Mouse (Mus musculus) lung, embryonic 16.5 days (tissue): ENCODE results near the gene Dclre1b. TPM values are rescaled to one million over a fixed set of nuclear protein-coding genes. Genes with fewer than 3 reads are reported as not detected.
"Not testable (repeated sequence)": the region's sequence is repeated elsewhere in the genome, so short reads cannot be mapped to it uniquely, and the experiment has no call there.

Source experiments
- ATAC-seq: fragments of 200-750 bp; cut with Nextera tagmentation; 2 replicates; pipeline ENCODE4 v1.8.0; 2017; ENCODE audit warnings: low read depth, mild to moderate bottlenecking, moderate library complexity
- H3K27ac ChIP-seq: fragments of 300-500 bp; sonication (generic); 2 replicates; pipeline ENCODE4 v1.5.1; 2014; ENCODE audit warnings: mild to moderate bottlenecking, control low read depth, low read length
- H3K27me3 ChIP-seq: fragments of 300-500 bp; sonication (generic); 2 replicates; pipeline ENCODE4 v1.6.1; 2014; ENCODE audit warnings: low read depth, low read length, mixed read lengths; ENCODE audit not compliant: control insufficient read depth, insufficient read depth
- H3K36me3 ChIP-seq: fragments of 300-500 bp; sonication (generic); 2 replicates; pipeline ENCODE4 v1.6.1; 2014; ENCODE audit warnings: low read length; ENCODE audit not compliant: control insufficient read depth, insufficient read depth
- H3K4me1 ChIP-seq: fragments of 300-500 bp; sonication (generic); replicated peaks from 2 replicates; pipeline ENCODE4 v1.6.1; 2014; ENCODE audit warnings: low read length, mixed read lengths; ENCODE audit not compliant: control insufficient read depth, insufficient read depth
- H3K4me2 ChIP-seq: fragments of 300-500 bp; sonication (generic); 2 replicates; pipeline ENCODE4 v1.6.1; 2014; ENCODE audit warnings: low read depth, low read length, control low read depth
- H3K4me3 ChIP-seq: fragments of 300-500 bp; sonication (generic); 2 replicates; pipeline ENCODE4 v1.5.1; 2014; ENCODE audit warnings: mild to moderate bottlenecking, low read length, control low read depth
- H3K9ac ChIP-seq: fragments of 300-500 bp; sonication (generic); 2 replicates; pipeline ENCODE4 v1.6.1; 2014; ENCODE audit warnings: low read length, control low read depth
- H3K9me3 ChIP-seq: fragments of 300-500 bp; sonication (generic); 2 replicates; pipeline ENCODE4 v1.6.1; 2016; ENCODE audit warnings: low read length; ENCODE audit not compliant: control insufficient read depth
- WGBS: fragments of 180-500 bp; shearing (Covaris S2); extraction: QIAGEN DNeasy Blood & Tissue Kit; methylation state at CpG from one replicate; pipeline ENCODE4 v1.1.7; 2014; 5-methylcytosine and 5-hydroxymethylcytosine counted together
- polyA plus RNA-seq: library from polyadenylated mRNA; unstranded; fragments of >200 nt; fragmentation: Nextera tagmentation; extraction: Ambion mirVana; gene quantifications from 2 replicates; pipeline ENCODE4 v1.2.1, GENCODE M21; 2015

Dclre1b gene
- polyA plus RNA-seq, 1 experiment from 2014 or later: 23.4 TPM

GRCm38 (mm10) chr3:103792566-103792965 lies 16.7 kb downstream of the Dclre1b start:
- H3K36me3 ChIP-seq: no peaks in the 10 kb centered on the region
- H3K4me2 ChIP-seq: no peak overlapping the region
- H3K9ac ChIP-seq: no peak overlapping the region
- H3K4me3 ChIP-seq: no peak overlapping the region
- 77% methylated on average over 1 of the region's 1 CpGs for WGBS
- no peaks in the 10 kb centered on the region; the same call in 1 of the 2 replicates for H3K27me3 ChIP-seq
- ATAC-seq: no peak
- peaks cover 17% of the 10 kb centered on the region for H3K4me1 ChIP-seq
- no peaks in the 10 kb centered on the region for H3K9me3 ChIP-seq
- no peak overlapping the region for H3K27ac ChIP-seq

GRCm38 (mm10) chr3:103792111-103792406 lies 17.2 kb downstream of the Dclre1b start:
- not testable (repeated sequence) for H3K9ac ChIP-seq, H3K36me3 ChIP-seq, H3K27me3 ChIP-seq, H3K4me3 ChIP-seq, H3K4me2 ChIP-seq, H3K27ac ChIP-seq, H3K9me3 ChIP-seq, ATAC-seq
- 83% methylated on average over 5 of the region's 5 CpGs for WGBS
- H3K4me1 ChIP-seq: peaks cover 20% of the 10 kb centered on the region

GRCm38 (mm10) chr3:103791230-103792110 lies 17.8 kb downstream of the Dclre1b start, which contains the start of gene Hipk1:
Gene Hipk1 (minus strand): TSS chr3:103791563.
- WGBS: 13% methylated on average over 31 of the region's 49 CpGs

GRCm38 (mm10) chr3:103790346-103791145 lies 18.7 kb downstream of the Dclre1b start:
- no peaks in the 10 kb centered on the region for H3K36me3 ChIP-seq
- peaks cover 20% of the 10 kb centered on the region for H3K4me1 ChIP-seq
- peak overlapping the region; percentile 94 for H3K4me3 ChIP-seq
- peak overlapping the region; percentile 72 for H3K4me2 ChIP-seq
- H3K9me3 ChIP-seq: no peaks in the 10 kb centered on the region
- ATAC-seq: peak; percentile 74
- under 1% methylated on average over 28 of the region's 61 CpGs for WGBS
- peak overlapping the region; percentile 74 for H3K27ac ChIP-seq
- peak overlapping the region; percentile 91 for H3K9ac ChIP-seq
- no peaks in the 10 kb centered on the region for H3K27me3 ChIP-seq

More at GRCm38 (mm10) chr3:103791230-103792110, 17.8 kb downstream of the Dclre1b start, which contains the start of gene Hipk1:
- Histone ChIP-seq H3K27ac (peak within 1 kb of the TSS; percentile 74), H3K9me3 (no peaks in the 10 kb centered on the region), H3K4me2 (peak within 1 kb of the TSS; percentile 76), H3K36me3 (no peaks in the 10 kb centered on the region), H3K4me1 (peaks cover 20% of the 10 kb centered on the region), H3K9ac (peak within 1 kb of the TSS; percentile 91), H3K27me3 (no peaks in the 10 kb centered on the region; the same call in 1 of the 2 replicates), H3K4me3 (peak within 1 kb of the TSS; percentile 94)
- ATAC-seq: peak; percentile 98

- 1% methylated on average over 14 of the region's 14 CpGs for WGBS
- Histone ChIP-seq H3K4me3 (peak overlapping the region; percentile 94), H3K4me2 (peak overlapping the region; percentile 72), H3K27ac (peak overlapping the region; percentile 74), H3K9ac (peak overlapping the region; percentile 91), H3K27me3 (no peaks in the 10 kb centered on the region), H3K36me3 (no peaks in the 10 kb centered on the region), H3K9me3 (no peaks in the 10 kb centered on the region), H3K4me1 (peaks cover 20% of the 10 kb centered on the region)
- ATAC-seq: peak; percentile 9; the same call in 1 of the 2 replicates
These were observed 19.3 kb downstream of the Dclre1b start for GRCm38 (mm10) chr3:103789891-103790345.

- peak overlapping the region; percentile 72 for H3K4me2 ChIP-seq
- peak overlapping the region; percentile 94 for H3K4me3 ChIP-seq
- H3K4me1 ChIP-seq: peaks cover 20% of the 10 kb centered on the region
- H3K27ac ChIP-seq: no peak overlapping the region
- ATAC-seq: no peak
- WGBS: 57% methylated on average over 7 of the region's 7 CpGs
- no peak overlapping the region for H3K9ac ChIP-seq
- H3K9me3 ChIP-seq: no peaks in the 10 kb centered on the region
- no peaks in the 10 kb centered on the region for H3K36me3 ChIP-seq
- H3K27me3 ChIP-seq: no peaks in the 10 kb centered on the region
These were observed 20.1 kb downstream of the Dclre1b start for GRCm38 (mm10) chr3:103789096-103789495.

- Histone ChIP-seq H3K4me1 (peaks cover 20% of the 10 kb centered on the region), H3K36me3 (no peaks in the 10 kb centered on the region), H3K9ac (no peak overlapping the region), H3K27ac (no peak overlapping the region), H3K27me3 (no peaks in the 10 kb centered on the region), H3K4me2 (no peak overlapping the region), H3K9me3 (no peaks in the 10 kb centered on the region), H3K4me3 (no peak overlapping the region)
- no peak for ATAC-seq
- 60% methylated on average over 7 of the region's 7 CpGs for WGBS
These were observed 22.0 kb downstream of the Dclre1b start for GRCm38 (mm10) chr3:103787225-103787624.

- no peak for ATAC-seq
- Histone ChIP-seq H3K4me2 (no peak overlapping the region), H3K27ac (no peak overlapping the region), H3K36me3 (no peaks in the 10 kb centered on the region), H3K9ac (no peak overlapping the region), H3K4me1 (peaks cover 6% of the 10 kb centered on the region), H3K4me3 (no peak overlapping the region), H3K27me3 (no peaks in the 10 kb centered on the region), H3K9me3 (no peaks in the 10 kb centered on the region)
- WGBS: 75% methylated on average over 4 of the region's 4 CpGs
These were observed 26.2 kb downstream of the Dclre1b start for GRCm38 (mm10) chr3:103782844-103783609.
